Mouse (Mus musculus) embryonic fibroblast, embryonic 13.5 days (primary cell): ENCODE data around the gene Zmiz1. TPM values are rescaled to one million over a fixed set of nuclear protein-coding genes. Genes with fewer than 3 reads are reported as not detected.

ENCODE experiments used
- H3K27ac ChIP-seq: 2 replicates; pipeline ENCODE4 v1.5.1; 2012; ENCODE audit warnings: low read length, control low read depth, inconsistent platforms; ENCODE audit not compliant: insufficient read depth
- H3K4me1 ChIP-seq: 2 replicates; pipeline ENCODE4 v1.6.1; 2011; ENCODE audit warnings: low read length; ENCODE audit not compliant: control insufficient read depth, insufficient read depth
- H3K4me3 ChIP-seq: 2 replicates; pipeline ENCODE4 v1.5.1; 2011; ENCODE audit warnings: mild to moderate bottlenecking, control low read depth, low read length; ENCODE audit not compliant: insufficient read depth
- CTCF ChIP-seq: IDR thresholded peaks from 2 replicates; pipeline ENCODE4 v1.5.1; 2011; ENCODE audit warnings: mild to moderate bottlenecking, control low read depth, low read length, moderate library complexity, borderline replicate concordance; ENCODE audit not compliant: insufficient read depth
- POLR2A ChIP-seq: IDR thresholded peaks from 2 replicates; pipeline ENCODE4 v1.6.1; 2011; ENCODE audit warnings: low read depth, mild to moderate bottlenecking, control low read depth, low read length, moderate library complexity
- polyA plus RNA-seq: library from polyadenylated mRNA; stranded (reverse); fragments of >200 nt; gene quantifications from 2 replicates; pipeline ENCODE4 v1.2.4, GENCODE M21; 2011; ENCODE audit warnings: low read depth; ENCODE audit not compliant: missing spikeins, insufficient read length

The Zmiz1 gene
- polyA plus RNA-seq, 1 experiment: 61.9 TPM

GRCm38 (mm10) chr14:25488097-25488613, 29.2 kb downstream of the Zmiz1 start:
- Histone ChIP-seq H3K4me3 (no peak overlapping the region), H3K27ac (peak overlapping the region; percentile 48), H3K4me1 (peaks cover 49% of the 10 kb centered on the region)
- TF ChIP-seq CTCF: no peak
- no peak for TF ChIP-seq POLR2A

- Histone ChIP-seq H3K4me1 (peaks cover 42% of the 10 kb centered on the region), H3K27ac (no peak overlapping the region), H3K4me3 (no peak overlapping the region)
- no peak for TF ChIP-seq CTCF
- TF ChIP-seq POLR2A: no peak
Measured at GRCm38 (mm10) chr14:25489336-25490078, 30.5 kb downstream of the Zmiz1 start.

- H3K27ac ChIP-seq: no peak overlapping the region
- TF ChIP-seq POLR2A: no peak
- peaks cover 37% of the 10 kb centered on the region for H3K4me1 ChIP-seq
- H3K4me3 ChIP-seq: no peak overlapping the region
Measured at GRCm38 (mm10) chr14:25491961-25492360, 33.0 kb downstream of the Zmiz1 start.

- Histone ChIP-seq H3K4me3 (no peak overlapping the region), H3K27ac (no peak overlapping the region), H3K4me1 (peaks cover 39% of the 10 kb centered on the region)
- TF ChIP-seq CTCF (no peak), POLR2A (no peak)
Measured at GRCm38 (mm10) chr14:25492567-25493279, 33.7 kb downstream of the Zmiz1 start.

- Histone ChIP-seq H3K4me1 (peaks cover 39% of the 10 kb centered on the region), H3K27ac (no peak overlapping the region), H3K4me3 (no peak overlapping the region)
- TF ChIP-seq CTCF: no peak
- TF ChIP-seq POLR2A: no peak
Measured at GRCm38 (mm10) chr14:25493301-25494241, 34.6 kb downstream of the Zmiz1 start.

- TF ChIP-seq POLR2A (no peak), CTCF (no peak)
- Histone ChIP-seq H3K4me3 (no peak overlapping the region), H3K4me1 (peaks cover 42% of the 10 kb centered on the region), H3K27ac (no peak overlapping the region)
Measured at GRCm38 (mm10) chr14:25494778-25495177, 35.8 kb downstream of the Zmiz1 start.

GRCm38 (mm10) chr14:25496116-25496515, 37.1 kb downstream of the Zmiz1 start:
- peak overlapping the region; percentile 58 for H3K27ac ChIP-seq
- H3K4me3 ChIP-seq: no peak overlapping the region
- TF ChIP-seq POLR2A: no peak
- TF ChIP-seq CTCF: no peak
- H3K4me1 ChIP-seq: peaks cover 39% of the 10 kb centered on the region

GRCm38 (mm10) chr14:25496989-25497388, 38.0 kb downstream of the Zmiz1 start:
- Histone ChIP-seq H3K4me3 (no peak overlapping the region), H3K27ac (peak overlapping the region; percentile 58), H3K4me1 (peaks cover 39% of the 10 kb centered on the region)
- TF ChIP-seq CTCF (no peak), POLR2A (no peak)

GRCm38 (mm10) chr14:25497596-25497995, 38.6 kb downstream of the Zmiz1 start:
- H3K4me1 ChIP-seq: peaks cover 37% of the 10 kb centered on the region
- no peak for TF ChIP-seq CTCF
- no peak for TF ChIP-seq POLR2A
- H3K27ac ChIP-seq: peak overlapping the region; percentile 1; the same call in 1 of the 2 replicates
- H3K4me3 ChIP-seq: no peak overlapping the region
